Mouse (Mus musculus): Measurements from ENCODE around the gene Pcare.

GRCm38 (mm10) chr17:71786456-71786855 is 33.8 kb upstream of the Pcare start:
- TF ChIP-seq CTCF (IDR thresholded peaks at IDR 0.05) (no peak), EP300 (IDR thresholded peaks at IDR 0.05; ENCODE audit: insufficient read depth, low read depth, low read length) (no peak), POLR2A (IDR thresholded peaks at IDR 0.05; ENCODE audit: insufficient read depth, low read depth, low read length) (no peak)

Measured in heart, adult 2 months (tissue).